Mouse (Mus musculus) left cerebral cortex, postnatal 25 days (tissue): ENCODE measurements around the gene Mbl2. TPM values are rescaled to one million over a fixed set of nuclear protein-coding genes. Genes with fewer than 3 reads are reported as not detected.
"Not testable (repeated sequence)": the region's sequence is repeated elsewhere in the genome, so short reads cannot be mapped to it uniquely, and the experiment has no call there.

Experiments
- DNase-seq, 2 experiments: peaks; one replicate each; pipeline ENCODE4 v3.0.0; 2022; ENCODE audit warnings: low spot score in 2 of 2, mixed read lengths in 1 of 2
- intact Hi-C: fragments of 180-260 bp; cut with DNase I; formaldehyde crosslinking; loops from one replicate; pipeline ENCODE4 v1.15.1; 2025
- total RNA-seq, 2 experiments: library from RNA; stranded (reverse); gene quantifications; 2 replicates each; pipeline ENCODE4 v1.2.3; 2021

Gene Mbl2
- total RNA-seq: not detected

GRCm38 (mm10) chr19:30232691-30233090 lies at the start of gene Mbl2:
TSS of gene Mbl2 (plus strand) at chr19:30232942.
- DNase-seq: no peak
- intact Hi-C loops: no loop called here

DNA sequence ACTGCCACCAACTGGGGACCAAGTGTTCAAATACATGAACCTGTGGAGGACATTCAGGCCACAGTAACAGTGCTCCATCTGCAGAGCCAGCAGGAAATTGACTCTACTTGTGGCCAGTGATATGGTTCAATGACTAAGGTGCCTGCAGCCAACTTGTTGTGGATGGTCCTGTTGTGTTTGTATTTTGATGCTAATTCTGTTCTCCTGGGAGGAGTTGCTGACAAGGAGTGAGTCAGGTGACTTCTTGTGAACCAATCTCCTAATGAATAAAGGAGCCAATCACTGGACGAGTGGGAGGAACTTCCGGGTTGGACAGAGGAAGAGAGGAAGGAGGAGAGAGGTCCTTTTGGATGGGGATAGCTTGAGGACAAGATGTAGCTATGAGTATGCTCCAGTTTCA lies 47.2 kb upstream of the Mbl2 start:
- intact Hi-C loops: no loop called here
- DNase-seq: no peak

- DNase-seq: no peak
- intact Hi-C loops: no loop called here
Measured at GRCm38 (mm10) chr19:30187232-30187631, 45.5 kb upstream of the Mbl2 start.

GRCm38 (mm10) chr19:30194999-30195398 lies 37.7 kb upstream of the Mbl2 start:
- DNase-seq: no peak
- intact Hi-C loops: no loop called here

GRCm38 (mm10) chr19:30202177-30202576 lies 30.6 kb upstream of the Mbl2 start:
- intact Hi-C loops: loop anchor here (5.0 to 10.0 kb wide), 2 partner anchors 60 to 227 kb away; no protein-coding TSS in a partner anchor
- no peak for DNase-seq

- intact Hi-C loops: loop anchor here (2.0 to 10.0 kb wide), 3 partner anchors 230 to 523 kb away; no protein-coding TSS in a partner anchor
- DNase-seq: peak; percentile 16 to 37
Measured at GRCm38 (mm10) chr19:30205159-30205816, 27.5 kb upstream of the Mbl2 start.

- intact Hi-C loops: loop anchor here (2.0 to 10.0 kb wide), 3 partner anchors 231 to 524 kb away; no protein-coding TSS in a partner anchor
- DNase-seq: no peak
Measured at GRCm38 (mm10) chr19:30205874-30206273, 26.9 kb upstream of the Mbl2 start.

DNA sequence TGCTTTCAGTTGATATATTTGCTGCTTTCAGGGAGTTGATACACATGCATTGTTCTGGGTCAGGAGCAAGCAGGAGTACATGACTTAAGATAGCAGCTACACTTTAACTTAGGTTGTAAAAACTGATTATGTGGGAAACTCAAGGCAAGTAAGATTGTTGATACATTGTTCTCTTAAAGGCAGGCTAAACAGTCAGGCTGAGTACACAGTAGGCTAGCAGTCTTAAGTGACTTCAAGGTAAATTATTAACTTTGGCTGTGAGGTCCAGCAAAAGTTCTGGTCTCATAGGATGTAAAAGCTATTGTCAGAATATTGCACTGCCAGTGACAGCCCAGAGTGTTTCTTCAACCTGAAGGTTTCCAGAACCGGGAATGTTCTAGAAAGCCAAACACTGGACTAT lies 25.8 kb upstream of the Mbl2 start:
- DNase-seq: no peak
- intact Hi-C loops: loop anchor here (5.0 to 10.0 kb wide), 2 partner anchors 232 to 525 kb away; no protein-coding TSS in a partner anchor

GRCm38 (mm10) chr19:30209006-30209405 lies 23.7 kb upstream of the Mbl2 start:
- not testable (repeated sequence) for DNase-seq
- intact Hi-C loops: loop anchor here (5.0 to 10.0 kb wide), 2 partner anchors 234 to 527 kb away; no protein-coding TSS in a partner anchor

DNA sequence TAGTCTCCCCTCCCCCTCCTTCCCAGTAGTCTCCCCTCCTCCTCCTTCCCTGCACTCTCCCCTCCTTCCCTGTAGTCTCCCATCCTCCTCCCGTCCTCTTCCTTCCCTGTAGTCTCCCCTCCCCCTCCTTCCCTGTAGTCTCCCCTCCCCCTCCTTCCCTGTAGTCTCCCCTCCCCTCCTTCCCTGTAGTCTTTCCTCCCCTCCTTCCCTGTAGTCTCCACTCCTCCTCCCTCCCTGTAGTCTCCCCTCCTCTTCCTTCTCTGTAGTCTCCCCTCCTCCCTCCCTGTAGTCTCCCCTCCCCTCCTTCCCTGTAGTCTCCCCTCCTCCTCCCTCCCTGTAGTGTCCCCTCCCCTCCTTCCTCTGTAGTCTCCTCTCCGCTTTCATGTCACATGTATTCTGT lies 18.7 kb upstream of the Mbl2 start:
- no peak for DNase-seq
- intact Hi-C loops: loop anchor here (10.0 kb wide), 1 partner anchor 341 kb away; no protein-coding TSS in a partner anchor

DNA sequence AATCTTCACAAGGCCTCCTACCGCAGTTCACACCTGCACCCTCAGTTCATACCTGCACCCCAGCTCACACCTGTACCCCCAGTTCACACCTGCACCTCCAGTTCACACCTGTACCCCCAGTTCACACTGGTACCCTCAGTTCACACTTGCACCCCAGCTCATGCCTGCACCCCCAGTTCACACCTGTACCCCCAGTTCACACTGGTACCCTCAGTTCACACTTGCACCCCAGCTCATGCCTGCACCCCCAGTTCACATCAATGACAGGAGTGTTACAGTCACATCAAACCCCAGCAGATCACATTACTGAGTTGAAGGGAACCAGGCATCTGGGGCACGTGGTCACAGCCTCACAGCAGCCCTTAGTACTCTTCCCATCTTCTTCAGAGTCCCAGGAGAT lies 17.0 kb upstream of the Mbl2 start:
- DNase-seq: not testable (repeated sequence)
- intact Hi-C loops: loop anchor here (10.0 kb wide), 1 partner anchor 339 kb away; no protein-coding TSS in a partner anchor

DNA sequence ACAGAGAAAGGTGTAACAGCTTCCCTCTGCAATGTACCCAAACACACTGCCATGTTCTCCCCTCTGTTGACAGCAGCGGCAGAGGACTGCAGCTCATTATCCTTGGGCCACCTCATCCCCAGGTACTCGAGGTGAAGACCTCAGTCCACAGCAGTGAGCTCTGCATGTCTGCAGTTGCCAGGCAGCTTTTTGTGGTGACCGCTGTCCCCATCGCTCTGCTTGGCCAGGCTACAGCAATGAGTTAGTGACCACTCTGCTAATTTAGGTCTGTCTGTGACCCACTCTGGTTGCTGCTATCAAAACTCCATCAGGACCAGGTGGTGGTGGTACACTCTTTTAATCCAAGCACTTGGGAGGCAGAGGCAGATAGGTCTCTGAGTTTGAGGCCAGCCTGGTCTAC lies 16.6 kb upstream of the Mbl2 start:
- DNase-seq: no peak
- intact Hi-C loops: loop anchor here (10.0 kb wide), 1 partner anchor 339 kb away; no protein-coding TSS in a partner anchor

GRCm38 (mm10) chr19:30217335-30217734 lies 15.4 kb upstream of the Mbl2 start:
- intact Hi-C loops: loop anchor here (10.0 kb wide), 1 partner anchor 337 kb away; no protein-coding TSS in a partner anchor
- DNase-seq: peak; percentile 43 to 53

GRCm38 (mm10) chr19:30222593-30222992 lies 10.1 kb upstream of the Mbl2 start:
- intact Hi-C loops, DNase-seq: not testable (repeated sequence)

GRCm38 (mm10) chr19:30229477-30229876 lies 3.3 kb upstream of the Mbl2 start:
- intact Hi-C loops: no loop called here
- no peak for DNase-seq

- no peak for DNase-seq
- intact Hi-C loops: no loop called here
Measured at GRCm38 (mm10) chr19:30234416-30234815, 1.7 kb downstream of the Mbl2 start.

- no peak for DNase-seq
- intact Hi-C loops: loop anchor here (10.0 kb wide), 1 partner anchor 1507 kb away; no protein-coding TSS in a partner anchor
Measured at GRCm38 (mm10) chr19:30247359-30247758, 14.6 kb downstream of the Mbl2 start.

DNA sequence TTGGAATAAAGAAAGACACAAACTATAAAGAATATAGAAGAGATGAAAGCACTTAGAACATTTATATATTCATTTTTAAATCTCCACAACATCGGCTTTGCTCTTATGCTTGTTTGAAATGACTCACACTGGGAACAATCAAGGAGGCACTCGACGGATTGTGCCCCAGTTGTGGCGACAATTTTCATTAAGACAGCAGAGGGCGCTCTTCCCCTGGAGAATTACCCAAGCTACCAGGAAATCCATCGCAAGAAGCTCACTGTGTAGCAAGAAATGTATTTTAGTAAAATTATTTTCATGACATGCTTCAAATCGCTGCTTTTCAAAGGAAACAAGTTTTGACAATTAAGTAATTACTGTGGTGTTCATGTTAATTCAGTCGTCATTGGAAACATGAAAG lies 16.1 kb downstream of the Mbl2 start:
- intact Hi-C loops: loop anchor here (1.0 to 10.0 kb wide), 2 partner anchors 305 to 1506 kb away; no protein-coding TSS in a partner anchor

GRCm38 (mm10) chr19:30252253-30252652 lies 19.5 kb downstream of the Mbl2 start:
- DNase-seq: no peak
- intact Hi-C loops: no loop called here

More for the DNA sequence above, 16.1 kb downstream of the Mbl2 start:
- peak; percentile 78 to 85 for DNase-seq

DNA sequence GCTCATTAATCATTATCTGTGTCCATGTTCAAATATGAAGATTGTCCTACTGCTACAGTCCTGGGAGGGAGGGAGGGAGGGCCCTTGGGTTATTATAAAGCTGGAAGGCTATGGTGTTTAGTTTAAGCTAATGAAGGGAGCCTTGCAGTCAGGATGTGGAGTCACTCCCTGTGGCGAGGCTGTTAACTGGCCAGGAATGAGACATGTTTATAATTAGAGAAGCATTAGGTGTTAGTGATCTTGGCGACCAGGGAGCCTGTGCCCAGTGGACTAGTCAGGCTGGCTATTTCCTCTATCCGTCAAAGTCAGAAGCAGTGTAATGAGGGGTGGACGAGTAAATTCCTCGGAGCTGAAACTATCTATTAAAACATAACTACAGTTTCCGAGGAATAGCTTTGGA lies 23.6 kb downstream of the Mbl2 start:
- DNase-seq: no peak
- intact Hi-C loops: no loop called here

- intact Hi-C loops: no loop called here
- no peak for DNase-seq
Measured at GRCm38 (mm10) chr19:30281125-30281524, 48.4 kb downstream of the Mbl2 start.
